16 mouse cellular contexts compared by ENCODE assay signal in genomic region chr5:135900701-135901100, GRCm38 (mm10). TPM values are rescaled to one million over a fixed set of nuclear protein-coding genes. Genes with fewer than 3 reads are reported as not detected.
DNase-seq lines count a peak whose midpoint lies in the region; ATAC-seq and TF ChIP-seq lines count a peak whose summit lies in the region.
"Had no signal": no experiment of that assay in that cellular context is flagged by ENCODE, and none has a peak within 500 bp of the region (broad histone marks: within the 10 kb centered on the region; RNA-seq: fewer than 3 reads in every experiment).

No protein-coding gene starts in this region.

- no peak overlapping the region for H3K4me3 ChIP-seq in left cerebral cortex, adult 2 months
- no peak overlapping the region for H3K4me3 ChIP-seq in testis, adult 2 months (ENCODE audit: control insufficient read depth, low read depth, low read length)
- H3K4me3 ChIP-seq: limb, embryonic 15.5 days; stomach, embryonic 15.5 days had no signal

- TF ChIP-seq POLR2A in testis, adult 2 months (IDR thresholded peaks at IDR 0.05; ENCODE audit: control insufficient read depth, low read depth, low read length), result no peak

- no peak for ATAC-seq in activated CD4-positive, CD25-positive, alpha-beta regulatory T cell, adult 4 months
- ATAC-seq: inflammation-experienced regulatory T-cells, adult 6 months had no signal

- no peaks in the 10 kb centered on the region for H3K27me3 ChIP-seq in testis, adult 2 months (ENCODE audit: control insufficient read depth, insufficient read depth, low read length)
- H3K27me3 ChIP-seq: limb, embryonic 15.5 days; stomach, embryonic 15.5 days had no signal

- peaks cover 5% of the 10 kb centered on the region for H3K4me1 ChIP-seq in testis, adult 2 months (ENCODE audit: control insufficient read depth, insufficient read depth, low read length)

- H3K36me3 ChIP-seq in testis, adult 2 months (ENCODE audit: control insufficient read depth, insufficient read depth, low read length), result no peaks in the 10 kb centered on the region
- H3K36me3 ChIP-seq: limb, embryonic 15.5 days; stomach, embryonic 15.5 days had no signal

- peak; percentile 43 for DNase-seq in cerebellum, adult 9-10 months
- no peak for DNase-seq in cerebellum, adult 8-10 months
- no peak for DNase-seq in left cerebral cortex, adult 2 months (ENCODE audit: extremely low spot score in 1 of 2, low spot score in 2 of 2)
- no peak for DNase-seq in left cerebral cortex, adult 11 months (ENCODE audit: low spot score)
- no peak for DNase-seq in testis, postnatal 14 days (ENCODE audit: low spot score)
- no peak for DNase-seq in left cerebral cortex, postnatal 25 days (ENCODE audit: low spot score in 2 of 2)
- DNase-seq: heart, adult 18-20 months; heart, postnatal 36 days; layer of hippocampus, postnatal 36 days; retina, postnatal 1 day had no signal

- no peak overlapping the region for H3K27ac ChIP-seq in left cerebral cortex, adult 2 months
- H3K27ac ChIP-seq in testis, adult 2 months (ENCODE audit: control insufficient read depth, insufficient read depth, low read depth, low read length), result no peak overlapping the region
- H3K27ac ChIP-seq: limb, embryonic 15.5 days; stomach, embryonic 15.5 days had no signal

- intact Hi-C loops in left cerebral cortex, adult 2 months (cut with DNase I), result no loop called here
- intact Hi-C loops in left cerebral cortex, postnatal 25 days (cut with DNase I), result loop anchor here (5.0 kb wide), 1 partner anchor 162 kb away; no protein-coding TSS in a partner anchor

- TF ChIP-seq CTCF in left cerebral cortex, adult 2 months (IDR thresholded peaks at IDR 0.05), result peak; percentile 30
- TF ChIP-seq CTCF in testis, adult 2 months (IDR thresholded peaks at IDR 0.05; ENCODE audit: control insufficient read depth, insufficient read depth, insufficient replicate concordance, low read depth, low read length), result 0 out of 2 replicates have a peak, but pooled peaks have one; percentile 9

RNA-seq across cellular contexts. Expression of gene Hspb1, which starts 13.0 kb away (rescaled TPM):
- total RNA-seq in left cerebral cortex, adult 2 months (2021), result 10 to 100 TPM; 19.2 to 19.3 TPM
- polyA plus RNA-seq in testis, adult 2 months (2012; rRNA removed), result 49.6 and 51.0 TPM in 2 replicates
- polyA plus RNA-seq in activated CD4-positive, CD25-positive, alpha-beta regulatory T cell, adult 4 months (2017; shearing (Covaris generic)), result not detected
- 10 to 100 TPM; 16.9 to 19.7 TPM for total RNA-seq in left cerebral cortex, postnatal 25 days (2021)
- total RNA-seq: megakaryocyte, adult 5-6 weeks had no signal

RNA-seq across cellular contexts. Expression of gene Ywhag, which starts 33.7 kb away (rescaled TPM):
- total RNA-seq in left cerebral cortex, adult 2 months (2021), result 1,000 to 10,000 TPM; 1,191 to 1,224 TPM
- polyA plus RNA-seq in testis, adult 2 months (2012; rRNA removed), result 13.3 and 17.8 TPM in 2 replicates
- polyA plus RNA-seq in activated CD4-positive, CD25-positive, alpha-beta regulatory T cell, adult 4 months (2017; shearing (Covaris generic)), result 10 to 100 TPM; 34.1 to 56.7 TPM
- 1,000 to 10,000 TPM; 1,217 to 1,308 TPM for total RNA-seq in left cerebral cortex, postnatal 25 days (2021)
